Mouse (Mus musculus) megakaryocyte, embryonic 14.5 days (primary cell): ENCODE data around the gene Agap1. TPM values are rescaled to one million over a fixed set of nuclear protein-coding genes. Genes with fewer than 3 reads are reported as not detected.

Source experiments
- H3K27me3 ChIP-seq: replicated peaks from 2 replicates; pipeline ENCODE3; 2012; ENCODE audit warnings: inconsistent platforms
- H3K36me3 ChIP-seq: replicated peaks from 2 replicates; pipeline ENCODE3; 2012; ENCODE audit warnings: low read length, inconsistent platforms, mixed read lengths
- H3K4me1 ChIP-seq: 2 replicates; pipeline ENCODE4 v1.6.1; 2012; ENCODE audit warnings: inconsistent platforms
- H3K4me3 ChIP-seq: replicated peaks from 2 replicates; pipeline ENCODE3; 2012; ENCODE audit warnings: moderate library complexity, mild to moderate bottlenecking, inconsistent platforms
- H3K9me3 ChIP-seq: 2 replicates; pipeline ENCODE4 v1.6.1; 2012; ENCODE audit warnings: inconsistent platforms
- FLI1 ChIP-seq: IDR thresholded peaks from 2 replicates; pipeline ENCODE4 v1.6.1; 2012; ENCODE audit warnings: low read length, inconsistent platforms, mixed read lengths
- GATA1 ChIP-seq: IDR thresholded peaks from 3 replicates; pipeline ENCODE4 v1.6.1; 2012; ENCODE audit warnings: mixed read lengths, low read length, inconsistent platforms, borderline replicate concordance
- polyA plus RNA-seq: library from polyadenylated mRNA; stranded (reverse); fragments of >175 nt; gene quantifications from 2 replicates; pipeline ENCODE4 v1.2.3, GENCODE M21; 2012; ENCODE audit warnings: low replicate concordance; ENCODE audit not compliant: insufficient read depth

The Agap1 gene
- polyA plus RNA-seq, 1 experiment: 3.4 TPM

DNA sequence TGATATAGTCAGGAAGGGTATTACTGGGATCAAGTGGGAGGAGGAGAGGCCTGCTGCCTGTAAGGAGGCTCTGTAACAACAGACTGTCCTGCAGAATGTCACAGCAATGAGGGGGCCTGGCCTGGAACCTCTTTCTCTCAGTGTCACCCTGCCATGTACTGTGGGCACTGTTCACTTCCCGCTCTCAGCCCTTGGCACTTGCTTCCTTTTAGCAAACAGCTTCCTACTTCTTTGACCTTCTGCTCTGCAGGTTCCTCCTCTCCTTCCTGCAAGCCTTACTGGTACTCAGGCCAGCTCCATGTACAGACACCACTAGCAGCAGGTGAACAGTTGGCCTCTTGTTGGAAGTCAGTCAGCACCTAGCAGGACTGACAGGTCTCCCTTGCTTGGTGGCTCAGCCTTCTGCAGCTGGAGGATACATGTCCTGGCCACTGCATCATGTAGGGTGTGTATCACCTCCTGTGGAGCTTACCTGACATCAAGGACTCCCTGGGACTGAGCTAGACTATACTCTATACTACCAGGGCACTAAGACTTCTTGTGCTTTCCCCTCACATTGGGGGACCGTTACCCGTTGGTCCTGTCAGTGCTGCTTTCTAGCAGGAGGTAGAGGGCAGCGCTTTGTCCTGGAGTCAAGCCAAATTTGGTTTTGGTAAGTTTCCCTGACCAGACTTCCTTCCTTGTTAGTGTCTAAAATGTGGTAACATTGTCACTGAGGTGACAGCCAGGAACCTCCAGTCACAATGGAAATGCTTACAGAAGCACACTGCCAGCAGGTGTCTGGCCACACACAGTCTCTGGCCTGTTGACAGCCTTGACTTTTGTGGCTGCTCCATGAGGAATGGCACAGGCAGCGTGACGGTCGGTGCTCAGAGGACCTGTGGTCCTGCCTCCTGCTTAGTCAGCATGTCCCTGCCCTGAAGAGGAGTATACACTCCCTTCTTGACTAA is 120.6 kb downstream of the Agap1 start:
- peaks cover 73% of the 10 kb centered on the region for H3K27me3 ChIP-seq
- no peaks in the 10 kb centered on the region for H3K36me3 ChIP-seq
- H3K4me3 ChIP-seq: peak overlapping the region; percentile 38
- TF ChIP-seq GATA1 (no peak), FLI1 (no peak)
- peaks cover 12% of the 10 kb centered on the region; the same call in 1 of the 2 replicates for H3K4me1 ChIP-seq
- no peaks in the 10 kb centered on the region for H3K9me3 ChIP-seq

DNA sequence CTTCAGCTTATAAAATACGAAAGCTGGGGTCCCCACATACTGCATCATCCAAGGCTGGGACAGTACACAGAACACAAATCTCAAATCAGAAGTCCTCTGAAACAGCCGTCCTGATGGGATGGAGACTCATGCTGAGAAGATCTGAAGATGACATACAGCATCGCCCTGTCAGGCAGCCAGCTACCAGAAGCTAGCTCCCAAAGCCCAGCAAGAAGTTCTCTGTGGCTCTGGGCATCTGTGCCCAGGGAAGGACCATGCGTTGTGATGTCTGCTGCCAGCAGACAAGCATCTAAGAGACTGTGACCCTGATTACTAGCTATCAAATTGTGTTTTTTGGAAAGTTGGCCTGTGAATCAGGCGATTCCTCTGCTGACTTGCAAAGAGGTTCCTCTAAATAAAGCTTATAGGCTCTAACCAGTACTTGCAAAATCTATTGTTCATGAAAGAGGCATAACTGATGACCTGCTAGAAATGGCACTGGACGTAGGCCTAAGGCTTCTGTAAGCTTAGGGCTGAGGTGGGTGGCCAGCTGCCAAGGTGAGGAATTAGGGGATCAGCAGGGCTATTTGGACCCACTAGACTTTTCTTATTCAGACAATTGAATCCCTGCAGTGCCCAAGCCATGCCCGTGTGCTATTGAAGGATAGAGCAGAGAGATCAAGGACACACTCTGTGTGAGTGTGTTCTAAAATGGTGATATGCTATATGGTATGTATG is 121.7 kb downstream of the Agap1 start:
- H3K4me1 ChIP-seq: peaks cover 15% of the 10 kb centered on the region
- H3K9me3 ChIP-seq: no peaks in the 10 kb centered on the region
- TF ChIP-seq GATA1: no peak
- no peak for TF ChIP-seq FLI1
- H3K4me3 ChIP-seq: no peak overlapping the region
- H3K27me3 ChIP-seq: peaks cover 73% of the 10 kb centered on the region
- no peaks in the 10 kb centered on the region for H3K36me3 ChIP-seq

DNA sequence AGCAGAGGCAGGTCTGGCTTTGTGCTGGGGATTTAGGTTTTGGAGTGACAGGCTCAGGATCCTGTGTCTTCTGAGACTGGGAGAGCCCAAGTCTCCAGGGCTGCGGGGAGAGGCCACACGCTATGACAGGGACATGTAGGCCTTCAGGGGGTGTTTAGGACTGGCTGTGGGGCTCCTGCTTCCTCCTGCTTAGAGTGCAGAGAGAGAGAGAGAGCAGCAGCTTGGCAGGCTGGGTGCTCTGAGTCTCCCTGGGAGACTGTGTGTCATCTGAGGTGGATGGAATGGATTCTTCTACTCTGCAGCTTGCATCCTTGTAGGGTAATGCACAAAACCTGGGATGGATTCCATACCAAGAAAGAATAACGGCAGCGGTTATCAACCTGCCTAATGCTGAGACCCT is 122.4 kb downstream of the Agap1 start:
- TF ChIP-seq FLI1 (no peak), GATA1 (no peak)
- Histone ChIP-seq H3K9me3 (no peaks in the 10 kb centered on the region), H3K36me3 (no peaks in the 10 kb centered on the region), H3K27me3 (peaks cover 74% of the 10 kb centered on the region), H3K4me3 (peak overlapping the region; percentile 18), H3K4me1 (peaks cover 15% of the 10 kb centered on the region)

DNA sequence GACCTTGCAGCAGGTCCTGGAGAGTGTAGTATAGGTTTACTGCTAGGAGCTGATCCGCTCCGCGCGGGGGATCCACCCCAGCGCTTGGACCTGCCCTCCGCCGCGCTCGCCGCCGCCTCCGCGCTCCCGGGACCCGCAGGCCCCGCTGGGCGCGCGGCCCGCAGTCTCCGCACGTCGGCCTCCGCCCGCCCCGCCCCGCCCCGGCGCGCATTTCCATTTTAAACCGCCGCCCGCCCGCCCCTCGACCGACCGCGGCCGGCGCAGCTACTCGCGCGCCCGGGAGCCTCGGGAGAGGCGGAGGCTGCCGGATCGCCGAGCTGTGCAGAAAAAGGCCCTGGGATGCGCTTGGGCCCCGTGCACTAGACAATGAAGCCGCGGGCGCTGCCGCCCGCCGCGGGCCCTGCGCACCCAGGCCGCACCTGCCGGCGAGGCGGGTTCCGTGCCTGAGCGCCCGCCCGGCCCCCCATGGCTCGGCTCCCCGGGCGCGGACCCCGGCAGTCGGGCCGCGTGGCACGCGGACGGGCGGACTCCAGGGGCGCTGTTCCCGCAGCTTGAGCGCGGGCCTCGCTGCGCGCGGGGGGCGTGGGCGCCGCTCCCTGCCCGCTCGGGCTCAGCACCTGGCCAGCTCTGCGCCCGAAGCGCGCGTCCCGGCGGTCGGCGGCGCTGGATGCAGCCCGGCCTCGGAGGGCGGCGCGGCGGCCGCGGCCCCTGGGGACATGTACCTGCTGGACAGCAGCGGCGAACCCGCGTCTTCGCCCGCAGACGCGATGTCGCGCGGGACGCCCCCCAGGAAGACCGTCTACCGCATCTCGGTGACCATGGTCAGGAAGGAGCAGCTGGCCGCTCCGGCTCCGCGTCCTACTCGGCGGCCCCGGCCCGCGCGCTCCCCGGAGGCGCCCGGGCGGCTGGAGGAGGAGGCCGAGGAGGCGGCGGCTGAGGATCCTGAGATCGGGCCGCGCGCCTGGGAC is 125.7 kb downstream of the Agap1 start:
- Histone ChIP-seq H3K4me3 (peak overlapping the region; percentile 89), H3K9me3 (no peaks in the 10 kb centered on the region), H3K36me3 (no peaks in the 10 kb centered on the region), H3K4me1 (peaks cover 15% of the 10 kb centered on the region), H3K27me3 (peaks cover 74% of the 10 kb centered on the region)
- TF ChIP-seq FLI1 (no peak), GATA1 (no peak)

DNA sequence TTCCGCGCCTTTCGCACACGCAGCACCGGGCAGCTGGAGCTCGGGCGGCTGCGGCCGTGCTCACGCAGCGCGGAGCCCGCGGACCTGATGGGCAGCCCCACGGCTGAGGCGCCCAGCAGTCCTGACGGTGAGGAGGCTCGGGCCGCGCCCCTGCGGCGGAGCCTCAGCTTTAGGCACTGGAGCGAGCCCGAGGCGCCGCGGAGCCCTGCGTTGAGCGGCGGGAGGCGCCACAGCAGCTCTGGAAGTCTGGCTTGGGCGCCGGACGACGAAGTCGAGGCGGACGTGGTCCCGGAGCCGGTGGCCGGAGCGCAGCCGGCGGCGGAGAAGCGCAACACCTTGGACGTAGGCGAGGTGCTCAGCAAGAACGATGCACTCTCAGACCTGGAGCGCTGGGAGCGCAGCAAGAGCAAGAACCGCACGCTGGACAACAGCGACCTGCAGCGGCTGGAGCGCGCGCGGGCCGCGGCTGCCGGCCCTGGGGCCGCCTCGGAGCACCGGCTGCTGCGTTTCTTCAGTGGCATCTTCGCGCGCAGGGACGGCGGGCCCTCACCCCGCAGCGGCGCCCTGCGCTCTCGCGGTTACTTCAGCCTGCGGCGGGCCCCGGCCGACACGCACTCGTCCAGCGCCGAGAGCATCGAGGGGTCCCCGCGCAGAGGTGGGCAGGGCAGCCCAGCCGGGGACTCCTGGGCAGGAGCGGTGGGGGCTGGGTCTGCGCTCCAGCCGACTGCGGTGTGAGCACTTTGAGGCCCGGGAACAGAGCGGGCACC is 126.6 kb downstream of the Agap1 start:
- no peaks in the 10 kb centered on the region for H3K9me3 ChIP-seq
- TF ChIP-seq GATA1: no peak
- TF ChIP-seq FLI1: no peak

DNA sequence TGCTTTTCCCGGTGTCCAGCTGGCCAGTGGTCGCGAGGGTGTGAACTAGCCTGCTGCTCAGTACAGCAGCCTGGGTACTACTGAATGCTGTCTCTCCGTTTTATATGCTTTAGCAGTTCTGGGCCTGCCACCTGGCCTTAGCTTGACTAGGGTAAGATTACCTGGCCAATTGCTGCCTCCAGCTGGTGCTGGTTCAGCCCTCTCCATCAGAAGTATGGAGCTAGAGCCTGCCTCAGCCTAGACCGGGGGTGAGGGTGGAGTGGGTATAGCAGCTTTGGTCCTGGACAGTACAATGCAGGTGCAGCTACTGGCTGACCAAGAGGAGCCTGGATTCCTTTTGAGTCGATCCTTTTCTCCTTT is 127.1 kb downstream of the Agap1 start:
- H3K4me1 ChIP-seq: peaks cover 11% of the 10 kb centered on the region
- H3K27me3 ChIP-seq: peaks cover 84% of the 10 kb centered on the region
- H3K9me3 ChIP-seq: no peaks in the 10 kb centered on the region
- TF ChIP-seq GATA1 (no peak), FLI1 (no peak)
- peak overlapping the region; percentile 89 for H3K4me3 ChIP-seq
- no peaks in the 10 kb centered on the region for H3K36me3 ChIP-seq

More for the DNA sequence above, 126.6 kb downstream of the Agap1 start:
- Histone ChIP-seq H3K4me1 (peaks cover 11% of the 10 kb centered on the region), H3K27me3 (peaks cover 79% of the 10 kb centered on the region), H3K36me3 (no peaks in the 10 kb centered on the region), H3K4me3 (peak overlapping the region; percentile 89)

DNA sequence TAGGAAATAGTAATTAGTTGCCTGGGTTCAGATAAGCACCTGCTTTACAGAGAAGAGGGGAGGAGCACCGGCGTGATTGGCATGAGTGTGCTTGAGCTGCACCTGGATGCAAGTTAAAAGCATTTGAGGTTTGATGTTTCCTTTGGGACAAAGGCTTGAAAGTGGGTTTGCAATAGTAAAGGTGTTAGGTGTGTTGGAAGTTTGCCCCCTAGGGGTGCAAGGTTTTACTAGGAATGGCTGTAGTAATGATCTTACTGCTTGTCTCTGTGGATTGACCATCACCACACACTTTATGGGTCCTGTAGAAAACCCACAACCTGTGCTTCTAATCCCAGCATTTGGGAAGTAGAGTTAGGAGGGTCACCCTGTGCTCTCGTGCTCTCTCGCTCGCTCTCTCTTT is 128.8 kb downstream of the Agap1 start:
- H3K36me3 ChIP-seq: no peaks in the 10 kb centered on the region
- no peak for TF ChIP-seq FLI1
- TF ChIP-seq GATA1: no peak
- H3K4me1 ChIP-seq: peaks cover 11% of the 10 kb centered on the region
- H3K27me3 ChIP-seq: peaks cover 84% of the 10 kb centered on the region
- no peak overlapping the region for H3K4me3 ChIP-seq
- H3K9me3 ChIP-seq: no peaks in the 10 kb centered on the region

DNA sequence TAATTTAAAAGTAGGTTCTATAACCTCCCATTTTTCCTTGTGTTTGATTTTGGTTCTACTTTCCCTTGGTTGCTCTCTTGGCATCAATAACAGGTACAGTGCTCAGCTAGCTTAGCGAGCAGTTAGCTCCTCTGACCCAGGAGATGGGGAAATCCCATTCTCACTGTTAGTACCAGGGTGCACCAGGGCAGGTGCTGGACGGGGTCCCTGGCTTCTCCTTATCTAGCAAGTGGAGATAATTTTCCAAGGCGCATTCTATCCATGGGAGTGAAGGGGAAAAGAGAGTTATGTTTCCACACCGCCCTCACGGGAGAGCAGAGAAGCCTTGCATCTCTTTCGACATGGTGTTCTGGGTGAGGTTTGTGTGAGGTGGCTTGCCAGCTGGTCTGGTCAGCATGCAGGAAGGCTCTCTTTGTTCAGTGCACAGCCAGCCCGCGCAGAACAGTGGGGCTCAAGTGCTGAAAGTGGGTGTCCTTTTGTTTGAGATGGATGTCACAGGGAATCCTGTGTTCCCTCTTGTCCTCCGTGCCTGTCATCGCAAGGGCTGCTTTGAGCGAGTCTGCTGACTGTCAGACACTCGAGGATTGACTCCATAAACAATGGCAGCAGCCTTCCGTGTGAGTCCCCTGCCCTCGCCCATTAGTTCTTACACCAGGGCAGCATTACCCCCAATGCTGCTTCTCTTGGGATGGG is 132.5 kb downstream of the Agap1 start:
- peaks cover 15% of the 10 kb centered on the region for H3K9me3 ChIP-seq
- H3K36me3 ChIP-seq: peaks cover 2% of the 10 kb centered on the region
- TF ChIP-seq FLI1: no peak
- TF ChIP-seq GATA1: no peak
- H3K4me1 ChIP-seq: no peaks in the 10 kb centered on the region
- peaks cover 52% of the 10 kb centered on the region for H3K27me3 ChIP-seq
- no peak overlapping the region for H3K4me3 ChIP-seq
